In the genomic region with DNA sequence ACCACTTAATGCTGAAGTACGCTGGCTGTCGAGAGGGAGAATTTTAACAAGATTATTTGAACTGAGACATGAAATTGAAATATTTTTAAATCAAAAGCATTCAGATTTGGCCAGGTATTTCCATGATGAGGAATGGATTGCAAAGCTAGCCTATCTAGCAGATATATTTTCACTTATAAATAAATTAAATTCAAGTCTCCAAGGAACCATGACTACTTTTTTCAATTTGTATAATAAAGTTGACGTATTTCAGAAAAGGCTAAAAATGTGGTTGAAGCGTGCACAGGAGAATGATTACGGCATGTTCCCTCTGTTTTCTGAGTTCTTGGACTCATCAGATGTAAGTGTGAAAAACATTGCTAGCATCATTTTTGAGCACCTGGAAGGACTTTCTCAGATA, we compare ENCODE assay signal across 9 mouse cellular contexts. TPM values are rescaled to one million over a fixed set of nuclear protein-coding genes. Genes with fewer than 3 reads are reported as not detected.
DNase-seq lines count a peak whose midpoint lies in the region; ATAC-seq and TF ChIP-seq lines count a peak whose summit lies in the region.
"Had no signal": no experiment of that assay in that cellular context is flagged by ENCODE, and none has a peak within 500 bp of the region (broad histone marks: within the 10 kb centered on the region; RNA-seq: fewer than 3 reads in every experiment).

A gene (plus strand): TSS at position 301 of the 400 bp plus-strand sequence.

- H3K4me2 ChIP-seq in lung, embryonic 14.5 days, result no peak within 1 kb of the TSS
- H3K4me2 ChIP-seq in hindbrain, embryonic 12.5 days (replicated peaks), result no peak within 1 kb of the TSS
- H3K4me2 ChIP-seq in midbrain, embryonic 16.5 days (ENCODE audit: low read length), result no peak within 1 kb of the TSS

- H3K27me3 ChIP-seq in lung, embryonic 14.5 days (ENCODE audit: insufficient read depth, low read length), result no peaks in the 10 kb centered on the region
- no peaks in the 10 kb centered on the region for H3K27me3 ChIP-seq in hindbrain, embryonic 12.5 days
- H3K27me3 ChIP-seq in midbrain, embryonic 16.5 days (ENCODE audit: control insufficient read depth, insufficient read depth, low read depth, low read length), result no peaks in the 10 kb centered on the region

- H3K36me3 ChIP-seq in lung, embryonic 14.5 days (ENCODE audit: insufficient read depth), result no peaks in the 10 kb centered on the region
- H3K36me3 ChIP-seq in hindbrain, embryonic 12.5 days, result peaks cover 10% of the 10 kb centered on the region; the same call in 1 of the 2 replicates
- no peaks in the 10 kb centered on the region for H3K36me3 ChIP-seq in midbrain, embryonic 16.5 days (ENCODE audit: control insufficient read depth, insufficient read depth, low read length)

- no peak for ATAC-seq in lung, embryonic 14.5 days (ENCODE audit: insufficient read depth)
- ATAC-seq in hindbrain, embryonic 12.5 days (ENCODE audit: low FRiP score), result no peak
- no peak for ATAC-seq in midbrain, embryonic 16.5 days

- 91% methylated on average over 5 of the region's 5 CpGs for WGBS in lung, embryonic 14.5 days
- 97% methylated on average over 5 of the region's 5 CpGs for WGBS in hindbrain, embryonic 12.5 days
- 96% methylated on average over 5 of the region's 5 CpGs for WGBS in midbrain, embryonic 16.5 days

- TF ChIP-seq CTCF in lung, embryonic 14.5 days (IDR thresholded peaks at IDR 0.05; ENCODE audit: low read depth), result no peak

- H3K4me1 ChIP-seq in lung, embryonic 14.5 days (ENCODE audit: insufficient read depth), result no peaks in the 10 kb centered on the region
- H3K4me1 ChIP-seq in brown adipose tissue, adult 24 weeks (ENCODE audit: control insufficient read depth, insufficient read depth, insufficient read length, low read length), result no peaks in the 10 kb centered on the region
- H3K4me1 ChIP-seq in hindbrain, embryonic 12.5 days, result peaks cover 13% of the 10 kb centered on the region
- H3K4me1 ChIP-seq in midbrain, embryonic 16.5 days (ENCODE audit: control insufficient read depth, insufficient read depth, low read length), result peaks cover 10% of the 10 kb centered on the region

- no peak within 1 kb of the TSS for H3K9ac ChIP-seq in lung, embryonic 14.5 days
- H3K9ac ChIP-seq in hindbrain, embryonic 12.5 days, result no peak within 1 kb of the TSS
- H3K9ac ChIP-seq in midbrain, embryonic 16.5 days (ENCODE audit: low read depth, low read length), result no peak within 1 kb of the TSS

- H3K9me3 ChIP-seq in lung, embryonic 14.5 days (ENCODE audit: low read depth, low read length), result no peaks in the 10 kb centered on the region
- no peaks in the 10 kb centered on the region for H3K9me3 ChIP-seq in hindbrain, embryonic 12.5 days (replicated peaks)
- H3K9me3 ChIP-seq in midbrain, embryonic 16.5 days (replicated peaks; ENCODE audit: control insufficient read depth, low read length, poor library complexity, severe bottlenecking), result no peaks in the 10 kb centered on the region

- no peak within 1 kb of the TSS for H3K4me3 ChIP-seq in lung, embryonic 14.5 days (ENCODE audit: low read depth, low read length)
- H3K4me3 ChIP-seq in brown adipose tissue, adult 24 weeks (ENCODE audit: insufficient read depth, low read depth, low read length), result no peak within 1 kb of the TSS
- no peak within 1 kb of the TSS for H3K4me3 ChIP-seq in hindbrain, embryonic 12.5 days
- no peak within 1 kb of the TSS for H3K4me3 ChIP-seq in midbrain, embryonic 16.5 days (ENCODE audit: low read depth, low read length)

- DNase-seq in lung, embryonic 14.5 days, result no peak
- no peak for DNase-seq in lung, adult 18-20 months
- DNase-seq in B cell, adult 2 months, result no peak
- no peak for DNase-seq in Muller cell, postnatal 12 days (ENCODE audit: inconsistent ontology term)
- no peak for DNase-seq in lung, postnatal 14 days
- DNase-seq: right cerebral cortex, postnatal 14 days had no signal

- H3K27ac ChIP-seq in lung, embryonic 14.5 days (ENCODE audit: low read depth), result no peak within 1 kb of the TSS
- H3K27ac ChIP-seq in brown adipose tissue, adult 24 weeks (replicated peaks; ENCODE audit: low read depth, low read length), result no peak within 1 kb of the TSS
- H3K27ac ChIP-seq in hindbrain, embryonic 12.5 days, result no peak within 1 kb of the TSS
- no peak within 1 kb of the TSS for H3K27ac ChIP-seq in midbrain, embryonic 16.5 days (ENCODE audit: low read length)

RNA-seq across cellular contexts. Expression of the gene that starts here (rescaled TPM):
- 13.1 and 14.9 TPM in 2 replicates for polyA plus RNA-seq in lung, embryonic 14.5 days (2014; fragmentation: Nextera tagmentation; extraction: Ambion mirVana)
- 10.2 and 15.4 TPM in 2 replicates for polyA plus RNA-seq in brown adipose tissue, adult 24 weeks (2012; ENCODE audit: insufficient read depth, insufficient read length, missing spikeins)
- polyA plus RNA-seq in hindbrain, embryonic 12.5 days (2016; fragmentation: Nextera tagmentation; extraction: Ambion mirVana), result 19.8 and 20.0 TPM in 2 replicates
- 17.9 and 18.1 TPM in 2 replicates for polyA plus RNA-seq in midbrain, embryonic 16.5 days (2015; fragmentation: Nextera tagmentation; extraction: Ambion mirVana)
